Mouse (Mus musculus): ENCODE measurements at regions not wholly inside any gene's neighbourhood (a gene's known extent, or its start where the extent isn't known, plus 50 kb on each side); places are given as distances from the start of the nearest gene placed in this dataset.
"Not testable (repeated sequence)": the region's sequence is repeated elsewhere in the genome, so short reads cannot be mapped to it uniquely, and the experiment has no call there.

DNA sequence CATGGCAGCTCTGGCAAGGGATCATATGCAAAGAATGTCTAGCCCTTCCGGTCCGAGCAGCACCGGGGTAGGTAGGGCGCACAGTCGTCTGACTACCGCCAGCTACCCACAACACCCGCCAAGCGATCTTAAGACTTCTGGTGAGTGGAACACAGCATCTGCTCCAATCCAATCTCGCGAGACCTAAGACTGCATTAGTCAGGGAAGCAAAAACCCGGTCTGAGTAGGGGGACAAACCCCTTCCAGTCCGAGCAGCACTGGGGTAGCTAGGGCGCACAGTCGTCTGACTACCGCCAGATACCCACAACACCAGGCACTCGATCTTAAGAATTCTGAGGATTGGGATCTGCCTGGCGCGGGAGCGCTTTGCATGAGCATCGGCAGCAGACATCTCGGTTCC, 57.1 kb downstream of the Nap1l2 start:
- DNase-seq: not testable (repeated sequence)

DNA sequence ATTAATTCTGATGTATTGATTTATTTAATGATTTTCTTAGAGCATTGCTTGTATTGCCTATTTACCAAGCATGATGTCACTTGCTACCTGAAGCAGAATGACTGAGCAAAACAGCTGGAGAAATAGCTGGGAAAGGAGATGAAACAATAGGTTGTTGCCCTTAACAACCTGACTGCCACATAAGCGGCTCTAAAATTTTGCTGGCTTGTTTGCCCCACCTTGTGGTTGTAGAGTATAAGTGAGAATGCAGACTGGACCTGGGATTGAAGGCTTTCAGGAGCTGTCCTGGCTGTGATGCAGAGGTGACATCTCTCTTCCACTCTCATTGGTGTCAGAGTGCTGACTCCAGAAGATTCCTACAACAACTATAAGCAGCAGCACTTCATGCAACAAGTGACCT, 77.3 kb downstream of the Nap1l2 start:
- peak; percentile 15 for DNase-seq

DNA sequence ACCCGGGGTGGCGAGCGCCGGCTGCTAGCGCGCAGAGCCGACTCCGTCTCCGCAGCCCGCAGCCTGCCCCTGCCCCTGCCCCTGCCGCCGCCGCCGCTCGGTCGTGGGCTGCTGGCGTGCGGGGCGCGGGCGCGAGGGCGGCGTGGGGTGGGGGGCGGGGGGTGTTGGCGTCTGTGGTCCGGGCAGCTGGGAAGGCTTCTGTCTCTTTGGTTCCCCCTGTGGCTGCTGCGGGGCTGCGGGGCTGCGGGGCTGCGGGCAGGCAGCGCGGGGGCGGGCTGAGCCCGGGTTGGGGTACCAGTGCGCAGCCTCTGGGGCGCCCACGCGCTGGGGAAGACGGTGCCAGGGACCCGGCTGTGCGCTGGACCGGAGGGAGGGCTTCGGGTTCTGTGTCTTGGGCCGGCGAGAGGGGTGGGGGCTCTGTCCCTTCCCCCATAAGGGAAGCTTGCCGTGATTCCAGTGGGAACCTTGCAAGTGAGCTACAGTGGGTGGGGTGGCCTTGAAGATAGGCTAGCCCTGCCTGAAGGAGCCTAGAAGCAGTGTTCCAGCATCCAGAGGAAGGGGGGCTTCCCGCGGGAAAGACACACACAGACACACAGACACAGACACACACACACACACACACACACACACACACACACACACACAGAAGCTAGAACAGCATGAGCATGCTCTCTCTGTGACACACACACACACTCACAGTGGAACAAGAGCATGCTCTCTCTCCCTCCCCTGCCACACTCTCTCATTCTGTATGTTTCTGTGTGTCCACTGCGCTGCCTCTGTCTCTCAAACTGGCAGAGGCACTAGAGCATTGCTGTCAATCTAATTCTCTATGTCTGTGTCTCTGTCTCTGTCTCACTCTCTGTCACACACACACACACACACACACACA, 118.5 kb downstream of the Nap1l2 start:
- not testable (repeated sequence) for DNase-seq

DNA sequence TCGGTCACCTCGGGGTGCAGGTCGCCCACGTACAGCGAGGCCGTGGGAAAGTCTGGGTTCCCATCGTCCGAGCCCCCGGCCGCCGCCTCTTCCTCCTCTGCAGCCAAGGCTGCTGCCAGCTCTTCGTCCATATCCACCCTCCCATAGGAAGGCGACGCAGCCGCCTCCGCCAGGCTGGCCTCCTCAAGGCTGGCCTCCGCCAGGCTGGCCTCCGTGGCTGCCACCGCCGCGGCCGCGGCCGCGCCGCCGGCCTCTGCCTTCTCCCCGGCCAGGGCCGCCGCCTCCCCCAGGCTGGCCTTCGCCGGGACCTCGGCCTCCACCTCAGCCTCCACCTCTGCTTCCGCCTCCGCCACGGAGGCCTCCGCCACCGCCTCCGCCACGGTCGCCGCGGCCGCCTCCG, 119.3 kb downstream of the Nap1l2 start:
- not testable (repeated sequence) for DNase-seq

DNA sequence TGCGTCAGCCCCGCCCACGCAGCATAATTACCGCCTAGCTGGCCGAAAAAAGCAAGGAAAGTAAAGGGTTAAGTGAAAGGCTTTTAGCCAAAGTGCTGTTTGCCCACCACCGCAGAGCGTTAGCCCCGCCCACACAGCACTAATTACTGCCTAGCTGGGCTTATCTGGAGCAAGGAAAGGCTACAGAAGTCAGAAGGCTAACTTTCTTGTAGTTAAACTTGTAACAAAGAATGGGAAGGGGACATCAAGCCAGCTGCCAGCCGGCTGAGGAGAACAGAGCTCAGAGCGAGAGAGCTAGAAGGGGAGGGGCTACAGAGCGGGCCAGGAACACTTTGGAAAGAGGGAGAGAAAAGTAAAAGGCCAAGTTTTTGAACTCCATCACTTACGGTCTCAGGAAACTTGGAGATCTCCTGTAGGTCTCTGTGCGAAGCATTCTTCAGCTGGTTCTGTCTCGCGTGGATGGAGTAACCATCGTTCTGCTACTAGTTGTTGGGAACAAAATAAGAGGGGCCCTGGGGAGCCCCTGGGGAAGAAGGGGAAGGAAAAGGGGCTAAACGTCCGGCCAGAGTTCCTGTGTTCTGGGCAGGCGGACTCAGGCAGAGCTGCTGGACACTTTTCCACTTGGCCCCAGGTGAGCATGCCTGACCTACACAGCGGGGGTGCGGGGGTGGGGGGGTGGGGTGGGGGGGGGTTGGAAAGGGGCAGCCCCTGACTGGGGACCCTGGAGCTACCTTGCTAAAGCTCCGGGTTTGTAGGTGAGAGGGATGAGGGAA, 98.3 kb downstream of the 1700018G05Rik start:
- DNase-seq: no peak

DNA sequence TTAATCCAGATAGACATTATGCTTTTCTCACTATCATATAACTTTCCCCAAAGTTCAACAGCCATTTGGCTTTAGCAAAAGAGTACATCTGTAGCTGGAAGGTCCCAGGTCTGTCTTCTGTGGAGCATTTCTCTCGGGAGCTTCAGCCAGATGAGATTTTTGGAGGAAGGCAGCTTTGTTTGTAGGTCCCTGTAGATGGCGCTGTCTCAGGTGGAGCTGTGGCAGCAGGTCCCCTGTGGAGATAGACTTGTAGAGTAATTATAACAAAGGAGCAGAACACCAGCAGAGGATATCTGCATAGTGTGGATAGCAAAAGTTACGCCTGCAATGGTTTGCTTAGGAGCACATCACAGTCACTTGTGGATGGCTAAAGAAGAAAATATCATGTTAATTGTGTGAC, 97.3 kb downstream of the 1700018G05Rik start:
- DNase-seq: peak; percentile 7

DNA sequence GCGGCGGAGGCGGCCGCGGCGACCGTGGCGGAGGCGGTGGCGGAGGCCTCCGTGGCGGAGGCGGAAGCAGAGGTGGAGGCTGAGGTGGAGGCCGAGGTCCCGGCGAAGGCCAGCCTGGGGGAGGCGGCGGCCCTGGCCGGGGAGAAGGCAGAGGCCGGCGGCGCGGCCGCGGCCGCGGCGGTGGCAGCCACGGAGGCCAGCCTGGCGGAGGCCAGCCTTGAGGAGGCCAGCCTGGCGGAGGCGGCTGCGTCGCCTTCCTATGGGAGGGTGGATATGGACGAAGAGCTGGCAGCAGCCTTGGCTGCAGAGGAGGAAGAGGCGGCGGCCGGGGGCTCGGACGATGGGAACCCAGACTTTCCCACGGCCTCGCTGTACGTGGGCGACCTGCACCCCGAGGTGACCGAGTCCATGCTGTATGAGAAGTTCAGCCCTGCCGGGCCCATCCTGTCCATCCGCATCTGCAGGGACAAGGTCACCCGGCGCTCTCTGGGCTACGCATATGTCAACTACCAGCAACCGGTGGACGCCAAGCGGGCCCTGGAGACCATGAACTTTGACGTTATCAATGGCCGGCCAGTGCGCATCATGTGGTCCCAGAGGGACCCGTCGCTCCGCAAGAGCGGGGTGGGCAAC, 85.4 kb downstream of the 1700018G05Rik start:
- DNase-seq: not testable (repeated sequence)

DNA sequence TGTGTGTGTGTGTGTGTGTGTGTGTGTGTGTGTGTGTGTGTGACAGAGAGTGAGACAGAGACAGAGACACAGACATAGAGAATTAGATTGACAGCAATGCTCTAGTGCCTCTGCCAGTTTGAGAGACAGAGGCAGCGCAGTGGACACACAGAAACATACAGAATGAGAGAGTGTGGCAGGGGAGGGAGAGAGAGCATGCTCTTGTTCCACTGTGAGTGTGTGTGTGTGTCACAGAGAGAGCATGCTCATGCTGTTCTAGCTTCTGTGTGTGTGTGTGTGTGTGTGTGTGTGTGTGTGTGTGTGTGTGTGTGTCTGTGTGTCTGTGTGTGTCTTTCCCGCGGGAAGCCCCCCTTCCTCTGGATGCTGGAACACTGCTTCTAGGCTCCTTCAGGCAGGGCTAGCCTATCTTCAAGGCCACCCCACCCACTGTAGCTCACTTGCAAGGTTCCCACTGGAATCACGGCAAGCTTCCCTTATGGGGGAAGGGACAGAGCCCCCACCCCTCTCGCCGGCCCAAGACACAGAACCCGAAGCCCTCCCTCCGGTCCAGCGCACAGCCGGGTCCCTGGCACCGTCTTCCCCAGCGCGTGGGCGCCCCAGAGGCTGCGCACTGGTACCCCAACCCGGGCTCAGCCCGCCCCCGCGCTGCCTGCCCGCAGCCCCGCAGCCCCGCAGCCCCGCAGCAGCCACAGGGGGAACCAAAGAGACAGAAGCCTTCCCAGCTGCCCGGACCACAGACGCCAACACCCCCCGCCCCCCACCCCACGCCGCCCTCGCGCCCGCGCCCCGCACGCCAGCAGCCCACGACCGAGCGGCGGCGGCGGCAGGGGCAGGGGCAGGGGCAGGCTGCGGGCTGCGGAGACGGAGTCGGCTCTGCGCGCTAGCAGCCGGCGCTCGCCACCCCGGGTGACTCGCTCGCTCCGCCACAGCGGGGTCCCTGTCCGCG, 84.4 kb downstream of the 1700018G05Rik start:
- DNase-seq: not testable (repeated sequence)

DNA sequence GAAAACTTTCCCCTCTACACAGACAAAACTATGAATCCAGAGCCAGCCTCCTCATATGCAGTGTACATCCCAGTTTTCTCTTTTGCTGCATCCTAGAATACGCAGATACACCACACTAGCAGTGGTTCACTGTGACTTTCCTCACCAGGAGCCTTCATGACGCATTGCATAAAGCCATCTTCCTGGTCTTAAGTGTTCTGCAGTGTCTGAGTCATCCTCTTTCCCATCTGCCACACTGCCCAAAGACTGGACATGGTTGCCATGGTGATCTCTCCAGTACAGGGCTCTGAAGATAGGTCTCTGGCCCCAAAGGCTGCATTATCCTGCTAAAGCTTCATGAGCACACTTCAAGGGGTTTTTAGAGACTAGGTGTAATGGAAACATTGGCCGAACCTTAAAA, 65.8 kb downstream of the 1700018G05Rik start:
- not testable (repeated sequence) for DNase-seq

Data from cerebellum, adult 8-10 months (tissue).